Mouse (Mus musculus) MEL (cell line): ENCODE data around the gene Immp2l. TPM values are rescaled to one million over a fixed set of nuclear protein-coding genes. Genes with fewer than 3 reads are reported as not detected.

Experiments used
- DNase-seq: peaks from one replicate; pipeline ENCODE4 v3.0.0; 2011; ENCODE audit warnings: low read depth, low spot score
- H3K27ac ChIP-seq: 2 replicates; pipeline ENCODE4 v1.5.1; 2012; ENCODE audit warnings: low read depth, mild to moderate bottlenecking, control low read depth, low read length, moderate library complexity; ENCODE audit not compliant: control insufficient read depth
- H3K27me3 ChIP-seq, 2 experiments: fragments of 150-350 bp in 1 of 2; sonication (generic) in 1 of 2; 2 replicates each; pipeline ENCODE4 v1.6.1; 2012; ENCODE audit warnings: low read length in 2 of 2, mild to moderate bottlenecking in 2 of 2, improper control_type of control experiment in 1 of 2, moderate library complexity in 1 of 2; ENCODE audit not compliant: insufficient read depth in 2 of 2, control insufficient read depth in 1 of 2
- H3K36me3 ChIP-seq, 2 experiments: 2 replicates each; pipeline ENCODE4 v1.6.1; 2012 to 2014; ENCODE audit warnings: low read length in 2 of 2, improper control_type of control experiment in 1 of 2, inconsistent platforms in 1 of 2, mild to moderate bottlenecking in 1 of 2; ENCODE audit not compliant: insufficient read depth in 2 of 2, control insufficient read depth in 1 of 2
- H3K4me1 ChIP-seq, 2 experiments: fragments of 150-350 bp in 1 of 2; sonication (generic) in 1 of 2; 2 replicates each; pipeline ENCODE4 v1.6.1; 2012; ENCODE audit warnings: low read length in 2 of 2, improper control_type of control experiment in 1 of 2, mild to moderate bottlenecking in 1 of 2; ENCODE audit not compliant: insufficient read depth in 2 of 2, control insufficient read depth in 1 of 2
- H3K4me3 ChIP-seq, 2 experiments: fragments of 150-350 bp in 1 of 2; sonication (generic) in 1 of 2; 2 replicates each; pipeline ENCODE4 v1.5.1; 2012; ENCODE audit warnings: low read depth in 2 of 2, low read length in 2 of 2, mild to moderate bottlenecking in 2 of 2, moderate library complexity in 2 of 2, control low read depth in 1 of 2, improper control_type of control experiment in 1 of 2; ENCODE audit not compliant: control insufficient read depth in 1 of 2, insufficient read depth in 1 of 2
- H3K79me2 ChIP-seq: 2 replicates; pipeline ENCODE4 v1.6.1; 2012; ENCODE audit warnings: mild to moderate bottlenecking, low read length, moderate library complexity; ENCODE audit not compliant: control insufficient read depth, poor library complexity, insufficient read depth
- H3K9ac ChIP-seq: 2 replicates; pipeline ENCODE4 v1.6.1; 2012; ENCODE audit warnings: low read depth, mild to moderate bottlenecking, control low read depth, low read length, moderate library complexity; ENCODE audit not compliant: control insufficient read depth, poor library complexity, severe bottlenecking
- H3K9me3 ChIP-seq: fragments of 150-350 bp; sonication (generic); replicated peaks from 2 replicates; pipeline ENCODE4 v1.6.1; 2012; ENCODE audit warnings: mild to moderate bottlenecking, low read length, improper control_type of control experiment, moderate library complexity; ENCODE audit not compliant: insufficient read depth
- CHD2 ChIP-seq: IDR thresholded peaks from 2 replicates; pipeline ENCODE4 v1.6.1; 2011; ENCODE audit warnings: low read length, improper control_type of control experiment
- CTCF ChIP-seq, 3 experiments: IDR thresholded peaks in 2 of 3; conservative IDR thresholded peaks in 1 of 3; 2 replicates each; pipeline ENCODE4 v1.5.1; 2011 to 2012; ENCODE audit warnings: low read length in 3 of 3, low read depth in 2 of 3, mild to moderate bottlenecking in 2 of 3, improper control_type of control experiment in 1 of 3, inconsistent platforms in 1 of 3, mixed read lengths in 1 of 3, moderate library complexity in 1 of 3; ENCODE audit not compliant: control insufficient read depth in 1 of 3, insufficient read depth in 1 of 3, poor library complexity in 1 of 3, severe bottlenecking in 1 of 3
- EP300 ChIP-seq, 2 experiments: IDR thresholded peaks; 2 replicates each; pipeline ENCODE4 v1.6.1; 2011; ENCODE audit warnings: improper control_type of control experiment in 2 of 2, low read length in 2 of 2, low read depth in 1 of 2, mild to moderate bottlenecking in 1 of 2
- GATA1 ChIP-seq: IDR thresholded peaks from 2 replicates; pipeline ENCODE4 v1.6.1; 2011; ENCODE audit warnings: low read depth, low read length, improper control_type of control experiment
- MAZ ChIP-seq: IDR thresholded peaks from 2 replicates; pipeline ENCODE4 v1.6.1; 2012; ENCODE audit warnings: low read depth, mild to moderate bottlenecking, inconsistent platforms, low read length, improper control_type of control experiment
- MEF2A ChIP-seq: IDR thresholded peaks from 2 replicates; pipeline ENCODE4 v1.6.1; 2014; ENCODE audit warnings: low read depth, mild to moderate bottlenecking, inconsistent platforms, low read length, improper control_type of control experiment; ENCODE audit not compliant: poor library complexity, insufficient replicate concordance, severe bottlenecking; ENCODE audit errors: extremely low read depth
- MXI1 ChIP-seq: IDR thresholded peaks from 2 replicates; pipeline ENCODE4 v1.6.1; 2011; ENCODE audit warnings: mild to moderate bottlenecking, low read depth, low read length, improper control_type of control experiment
- POLR2AphosphoS5 ChIP-seq: IDR thresholded peaks from 2 replicates; pipeline ENCODE4 v1.6.1; 2012; ENCODE audit warnings: low read depth, borderline replicate concordance, mild to moderate bottlenecking, inconsistent platforms, low read length, moderate library complexity, mixed read lengths
- TCF12 ChIP-seq: IDR thresholded peaks from 2 replicates; pipeline ENCODE4 v1.6.1; 2014; ENCODE audit warnings: low read depth, mild to moderate bottlenecking, inconsistent platforms, low read length, improper control_type of control experiment, moderate library complexity
- UBTF ChIP-seq: IDR thresholded peaks from 2 replicates; pipeline ENCODE4 v1.6.1; 2012; ENCODE audit warnings: low read depth, mild to moderate bottlenecking, inconsistent platforms, low read length, improper control_type of control experiment, moderate library complexity, borderline replicate concordance; ENCODE audit not compliant: insufficient read depth
- USF1 ChIP-seq: IDR thresholded peaks from 2 replicates; pipeline ENCODE4 v1.6.1; 2014; ENCODE audit warnings: low read depth, mild to moderate bottlenecking, inconsistent platforms, low read length, improper control_type of control experiment, moderate library complexity
- ZNF384 ChIP-seq: IDR thresholded peaks from 2 replicates; pipeline ENCODE4 v1.6.1; 2012; ENCODE audit warnings: low read depth, mild to moderate bottlenecking, inconsistent platforms, low read length, improper control_type of control experiment
- polyA plus RNA-seq, 2 experiments: library from polyadenylated mRNA; stranded (reverse) in 1 of 2; unstranded in 1 of 2; fragments of >175 nt in 1 of 2; fragments of >200 nt in 1 of 2; gene quantifications; 2 replicates each; pipeline versions ENCODE4 v1.2.1 to v1.2.4; 2012; ENCODE audit warnings: low replicate concordance in 2 of 2, low read depth in 1 of 2; ENCODE audit not compliant: insufficient read length in 2 of 2, insufficient read depth in 1 of 2, missing spikeins in 1 of 2
- total RNA-seq: library from RNA; depleted of rRNA; stranded (reverse); fragments of 300-350 nt; gene quantifications from 2 replicates; pipeline ENCODE4 v1.2.3, GENCODE M21; 2012

The Immp2l gene
- total and polyA plus RNA-seq, 3 experiments, result 4.0 to 5.0 TPM; not detected in 1

GRCm38 (mm10) chr12:41192829-41193228, 168.9 kb downstream of the Immp2l start:
- Histone ChIP-seq H3K4me3 (no peak overlapping the region), H3K79me2 (no peaks in the 10 kb centered on the region), H3K36me3 (no peaks in the 10 kb centered on the region), H3K4me1 (no peaks in the 10 kb centered on the region), H3K27ac (no peak overlapping the region), H3K9me3 (no peaks in the 10 kb centered on the region), H3K27me3 (no peaks in the 10 kb centered on the region)
- DNase-seq, result peak; percentile 22
- TF ChIP-seq MXI1 (no peak), ZNF384 (peak; percentile 16; the same call in 1 of the 2 replicates)
- TF ChIP-seq, all 39 proteins: peak for 1
- no peak overlapping the region for H3K9ac ChIP-seq

- H3K27me3 ChIP-seq, result no peaks in the 10 kb centered on the region
- no peaks in the 10 kb centered on the region for H3K9me3 ChIP-seq
- no peak for DNase-seq
- no peak overlapping the region for H3K4me3 ChIP-seq
- no peak overlapping the region for H3K9ac ChIP-seq
- H3K4me1 ChIP-seq, result no peaks in the 10 kb centered on the region
- no peaks in the 10 kb centered on the region for H3K79me2 ChIP-seq
- no peak for TF ChIP-seq EP300 (IDR thresholded peaks at IDR 0.05; ENCODE audit: low read depth in 1 of 2, low read length in 2 of 2)
- TF ChIP-seq MAZ, result no peak
- no peak for TF ChIP-seq TCF12
- no peak for TF ChIP-seq UBTF
- no peak for TF ChIP-seq POLR2AphosphoS5
- no peak for TF ChIP-seq CHD2
- no peak for TF ChIP-seq MEF2A
- TF ChIP-seq USF1, result no peak
- TF ChIP-seq CTCF (IDR thresholded peaks at IDR 0.05 in 2 of 3, conservative IDR thresholded peaks at IDR 0.05 in 1 of 3; ENCODE audit: control insufficient read depth in 1 of 3, insufficient read depth in 1 of 3, low read depth in 2 of 3, low read length in 3 of 3, poor library complexity in 1 of 3, severe bottlenecking in 1 of 3), result no peak
- no peaks in the 10 kb centered on the region for H3K36me3 ChIP-seq
- H3K27ac ChIP-seq, result no peak overlapping the region
These were observed 172.5 kb downstream of the Immp2l start for GRCm38 (mm10) chr12:41196374-41196773.

GRCm38 (mm10) chr12:41215186-41215585, 191.3 kb downstream of the Immp2l start:
- no peaks in the 10 kb centered on the region for H3K79me2 ChIP-seq
- H3K27me3 ChIP-seq, result no peaks in the 10 kb centered on the region
- TF ChIP-seq GATA1 (no peak), MAZ (no peak), ZNF384 (no peak), MEF2A (no peak)
- no peak overlapping the region for H3K9ac ChIP-seq
- no peaks in the 10 kb centered on the region for H3K9me3 ChIP-seq
- H3K4me1 ChIP-seq, result no peaks in the 10 kb centered on the region
- DNase-seq, result no peak
- no peaks in the 10 kb centered on the region for H3K36me3 ChIP-seq
- H3K4me3 ChIP-seq, result no peak overlapping the region
- no peak overlapping the region for H3K27ac ChIP-seq
